Mouse (Mus musculus) C2C12 (cell line): ENCODE results near the gene Fndc5.

Source experiments
- CTCF ChIP-seq: IDR thresholded peaks from one replicate; pipeline ENCODE4 v1.5.1; 2011; ENCODE audit not compliant: control insufficient read depth, insufficient read depth, insufficient read length
- MAX ChIP-seq: IDR thresholded peaks from one replicate; pipeline ENCODE4 v1.6.1; 2011; ENCODE audit warnings: mild to moderate bottlenecking, control low read depth
- MYOG ChIP-seq: IDR thresholded peaks from one replicate; pipeline ENCODE4 v1.6.1; 2011; ENCODE audit not compliant: control insufficient read depth, insufficient read length; ENCODE audit errors: extremely low read depth
- USF1 ChIP-seq: IDR thresholded peaks from one replicate; pipeline ENCODE4 v1.6.1; 2011; ENCODE audit warnings: low read depth, mild to moderate bottlenecking, control low read depth, moderate library complexity

GRCm38 (mm10) chr4:129116703-129117102 lies 20.1 kb upstream of the Fndc5 start:
- TF ChIP-seq USF1 (no peak), CTCF (no peak), MYOG (no peak), MAX (no peak)
